Mouse (Mus musculus) bone marrow, adult 2 months (tissue): ENCODE results near the gene Rgcc. TPM values are rescaled to one million over a fixed set of nuclear protein-coding genes. Genes with fewer than 3 reads are reported as not detected.

ENCODE experiments used
- H3K27ac ChIP-seq: fragments of 200-500 bp; 2 replicates; pipeline ENCODE4 v1.5.1; 2012; ENCODE audit warnings: low read depth, mild to moderate bottlenecking, control low read depth, inconsistent platforms, low read length; ENCODE audit not compliant: control insufficient read depth, poor library complexity, insufficient read depth
- H3K4me1 ChIP-seq: fragments of 200-500 bp; 2 replicates; pipeline ENCODE4 v1.6.1; 2011; ENCODE audit warnings: low read length; ENCODE audit not compliant: control insufficient read depth, insufficient read depth
- H3K4me3 ChIP-seq: fragments of 200-500 bp; replicated peaks from 2 replicates; pipeline ENCODE3; 2011; ENCODE audit warnings: mild to moderate bottlenecking, low read depth, low read length, control low read depth; ENCODE audit not compliant: control insufficient read depth
- CTCF ChIP-seq: fragments of 200-500 bp; IDR thresholded peaks from 2 replicates; pipeline ENCODE4 v1.5.1; 2011; ENCODE audit warnings: low read length, control low read depth; ENCODE audit not compliant: control insufficient read depth, insufficient read depth
- POLR2A ChIP-seq: fragments of 200-500 bp; IDR thresholded peaks from 2 replicates; pipeline ENCODE4 v1.6.1; 2011; ENCODE audit warnings: low read depth, mild to moderate bottlenecking, control low read depth, low read length, borderline replicate concordance; ENCODE audit not compliant: control insufficient read depth
- WGBS: fragments of 180-500 bp; shearing (Covaris S2); methylation state at CpG from one replicate; pipeline ENCODE4 v1.1.7; 2018; 5-methylcytosine and 5-hydroxymethylcytosine counted together
- polyA plus RNA-seq: library from polyadenylated mRNA; stranded (reverse); fragments of >200 nt; gene quantifications from 2 replicates; pipeline ENCODE4 v1.2.4, GENCODE M21; 2011; ENCODE audit warnings: low replicate concordance; ENCODE audit not compliant: missing spikeins, insufficient read depth, insufficient read length

Rgcc gene
- polyA plus RNA-seq, 1 experiment: 53.6 TPM

DNA sequence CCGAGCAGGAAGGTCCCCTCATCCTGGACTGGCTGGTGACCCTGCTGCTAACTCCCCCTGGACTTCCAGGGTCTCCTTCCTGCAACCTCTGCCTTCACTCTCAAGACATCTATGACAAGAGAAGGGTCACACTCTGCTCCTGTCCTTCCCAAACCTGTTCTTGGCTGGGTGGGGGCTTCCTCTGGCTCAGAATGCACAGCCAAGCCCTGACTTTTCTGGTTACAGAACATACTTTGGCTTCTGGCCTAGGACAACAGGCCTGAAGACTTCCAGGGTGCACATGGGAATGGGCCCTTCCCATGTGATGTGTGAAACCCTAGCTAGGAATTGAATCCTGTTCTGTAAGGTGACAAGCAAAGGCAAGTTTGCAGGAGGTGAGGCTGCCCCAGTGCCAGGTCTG, 22.0 kb downstream of the Rgcc start:
- WGBS: 90% methylated on average over 1 of the region's 1 CpGs
- H3K4me3 ChIP-seq: no peak overlapping the region
- no peak overlapping the region for H3K27ac ChIP-seq
- no peak for TF ChIP-seq POLR2A
- no peak for TF ChIP-seq CTCF
- H3K4me1 ChIP-seq: peaks cover 2% of the 10 kb centered on the region; the same call in 1 of the 2 replicates

DNA sequence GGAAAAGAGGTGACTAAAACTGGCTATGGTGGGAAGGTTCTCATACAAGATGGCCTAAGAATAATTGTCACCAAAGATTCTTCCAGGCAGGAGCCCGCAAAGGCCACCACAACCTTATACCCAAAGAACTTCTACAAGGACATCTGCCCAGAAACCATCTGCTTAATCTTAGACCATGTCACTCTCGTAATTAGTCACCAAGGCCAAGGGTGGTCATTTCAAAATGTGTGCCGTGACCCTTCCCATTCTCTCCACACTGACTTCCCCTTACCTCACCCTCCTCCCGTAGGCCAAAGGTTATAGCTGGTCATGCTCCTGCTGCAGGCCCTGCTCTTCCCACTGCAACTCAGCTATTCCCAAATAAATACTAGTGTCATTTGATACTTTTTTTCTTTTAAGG, 22.5 kb downstream of the Rgcc start:
- Histone ChIP-seq H3K4me3 (no peak overlapping the region), H3K27ac (no peak overlapping the region), H3K4me1 (peaks cover 2% of the 10 kb centered on the region; the same call in 1 of the 2 replicates)
- WGBS: 66% methylated on average over 4 of the region's 4 CpGs
- TF ChIP-seq POLR2A (no peak), CTCF (no peak)

DNA sequence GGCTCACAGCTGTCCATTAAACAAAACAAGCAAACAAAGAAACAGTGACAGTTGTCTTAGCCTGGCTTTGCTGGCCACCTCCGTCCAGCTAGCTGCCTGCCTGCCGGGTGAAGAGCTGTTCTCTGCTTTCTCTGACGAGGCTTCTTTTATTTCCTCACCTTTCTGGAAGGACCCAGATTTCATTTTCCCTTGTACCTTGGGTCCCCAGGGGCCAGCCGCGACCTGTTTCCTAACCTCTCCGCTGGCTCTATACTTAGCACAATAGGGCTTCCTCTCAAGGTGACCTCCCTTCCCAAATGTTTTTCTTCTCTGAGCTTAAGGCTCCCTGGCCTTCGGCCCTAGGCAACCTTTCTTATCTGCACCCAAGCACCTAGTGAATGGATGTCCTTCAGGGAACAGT, 23.5 kb downstream of the Rgcc start:
- Histone ChIP-seq H3K4me1 (peaks cover 2% of the 10 kb centered on the region; the same call in 1 of the 2 replicates), H3K4me3 (no peak overlapping the region), H3K27ac (no peak overlapping the region)
- TF ChIP-seq POLR2A (no peak), CTCF (no peak)
- WGBS: 50% methylated on average over 7 of the region's 7 CpGs

DNA sequence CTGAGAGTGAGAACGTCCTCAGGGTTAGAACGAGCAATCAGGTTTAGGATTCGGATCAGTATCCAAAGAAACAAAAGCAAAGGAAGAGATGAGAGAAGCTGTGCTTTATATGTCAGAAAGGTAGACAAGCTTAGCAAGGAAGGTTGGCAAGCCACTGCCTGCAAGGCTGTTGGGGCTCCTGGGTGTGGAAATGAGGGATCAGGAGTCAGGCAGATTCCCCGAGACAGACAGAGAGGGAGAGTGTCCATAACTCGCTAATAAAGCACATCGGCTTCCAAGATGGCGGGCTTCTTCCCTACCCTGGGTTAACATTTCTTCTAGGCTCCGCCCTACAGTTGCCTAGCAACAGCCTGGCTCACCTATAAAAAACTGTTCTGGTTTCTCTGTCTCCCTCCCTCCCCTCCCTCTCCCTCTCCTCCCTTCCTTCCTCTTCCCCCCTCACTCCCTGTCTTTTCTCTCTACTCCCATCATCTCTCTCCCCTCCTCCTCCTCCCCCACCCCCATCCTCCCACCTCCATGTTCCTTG, 25.5 kb downstream of the Rgcc start:
- no peak for TF ChIP-seq POLR2A
- 83% methylated on average over 8 of the region's 8 CpGs for WGBS
- no peak overlapping the region for H3K4me3 ChIP-seq
- H3K27ac ChIP-seq: no peak overlapping the region
- H3K4me1 ChIP-seq: peaks cover under 1% of the 10 kb centered on the region; the same call in 1 of the 2 replicates

DNA sequence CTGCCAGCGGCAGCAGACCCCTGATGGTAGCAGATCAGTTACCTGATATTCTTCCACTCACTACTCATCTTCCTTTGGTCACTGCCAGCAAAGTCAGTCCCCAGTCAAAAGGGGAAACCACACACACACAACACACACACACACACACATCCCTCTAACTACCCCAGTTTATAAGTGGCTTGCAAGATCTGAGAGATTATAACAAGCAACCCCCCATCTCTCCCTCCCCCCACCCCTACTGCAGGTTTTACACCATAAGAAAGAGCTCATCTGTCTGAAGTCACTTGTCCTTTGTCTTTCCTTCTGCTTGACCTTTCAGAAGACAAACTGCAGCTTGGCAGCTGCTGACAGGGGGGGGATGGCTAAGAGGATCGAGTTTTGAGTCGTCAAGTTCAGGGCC, 26.0 kb downstream of the Rgcc start:
- Histone ChIP-seq H3K4me3 (no peak overlapping the region), H3K27ac (no peak overlapping the region), H3K4me1 (no peaks in the 10 kb centered on the region; the same call in 1 of the 2 replicates)
- no peak for TF ChIP-seq CTCF
- no peak for TF ChIP-seq POLR2A
- WGBS: 51% methylated on average over 3 of the region's 3 CpGs

DNA sequence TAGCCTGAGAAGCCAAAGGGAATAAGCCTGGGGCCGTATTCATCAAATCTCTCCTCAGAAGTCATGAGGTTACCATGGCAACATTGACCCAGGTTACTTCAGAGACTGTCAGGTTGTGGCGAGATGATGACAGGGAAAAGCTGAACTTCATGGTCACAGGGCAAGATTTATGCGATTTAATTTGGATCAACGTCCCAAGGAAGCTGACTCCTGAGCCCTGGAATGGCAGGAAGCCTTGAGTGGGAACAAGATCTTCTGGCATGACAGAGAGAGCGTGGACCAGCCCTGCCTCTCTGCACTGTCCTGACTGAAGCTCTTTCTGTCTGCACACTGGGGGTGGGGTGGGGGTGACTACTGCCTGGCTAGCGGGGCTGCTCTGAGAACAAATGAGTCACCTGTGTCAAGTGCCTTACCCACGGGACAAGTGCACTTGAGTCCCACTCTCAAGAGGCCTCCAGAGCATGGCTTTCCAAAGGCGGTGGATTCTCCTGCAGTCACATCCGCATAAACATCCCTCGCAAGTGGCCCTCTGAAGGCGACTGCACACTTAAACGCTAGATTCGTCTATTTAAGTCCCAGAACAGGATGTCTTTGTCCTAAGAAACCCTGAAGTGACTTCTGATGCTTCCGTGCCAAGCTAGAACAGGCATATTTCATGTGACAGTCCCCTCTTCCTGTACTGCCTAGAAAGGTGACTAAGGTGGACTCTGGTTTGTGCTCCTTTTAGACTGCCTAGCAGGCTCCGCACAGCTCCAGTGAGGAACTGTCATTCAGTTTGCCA, 27.6 kb downstream of the Rgcc start:
- Histone ChIP-seq H3K4me1 (no peaks in the 10 kb centered on the region; the same call in 1 of the 2 replicates), H3K4me3 (no peak overlapping the region), H3K27ac (no peak overlapping the region)
- 64% methylated on average over 15 of the region's 15 CpGs for WGBS
- TF ChIP-seq POLR2A (no peak), CTCF (no peak)

DNA sequence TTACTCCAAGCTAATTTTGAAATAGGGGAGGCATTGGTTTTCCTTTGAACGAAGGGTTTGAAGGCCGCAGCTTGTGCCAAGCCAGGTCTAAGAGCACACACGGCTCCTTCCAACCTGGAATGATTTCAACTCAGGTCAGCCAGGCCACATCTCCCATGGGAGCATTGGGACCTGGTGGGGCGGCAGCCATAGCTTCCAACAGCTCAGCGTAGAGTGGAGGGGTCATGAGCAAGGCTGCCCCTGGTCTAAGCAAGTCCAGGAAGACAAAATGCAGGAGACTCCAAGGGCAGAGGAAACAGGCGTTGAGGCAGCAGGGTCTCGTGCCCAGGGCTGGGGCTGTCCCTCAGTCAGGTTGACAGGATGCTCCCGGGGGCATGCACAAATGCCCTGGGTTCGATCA, 28.5 kb downstream of the Rgcc start:
- WGBS: 81% methylated on average over 9 of the region's 9 CpGs
- Histone ChIP-seq H3K27ac (no peak overlapping the region), H3K4me3 (no peak overlapping the region), H3K4me1 (peaks cover 2% of the 10 kb centered on the region)
- TF ChIP-seq POLR2A (no peak), CTCF (no peak)

DNA sequence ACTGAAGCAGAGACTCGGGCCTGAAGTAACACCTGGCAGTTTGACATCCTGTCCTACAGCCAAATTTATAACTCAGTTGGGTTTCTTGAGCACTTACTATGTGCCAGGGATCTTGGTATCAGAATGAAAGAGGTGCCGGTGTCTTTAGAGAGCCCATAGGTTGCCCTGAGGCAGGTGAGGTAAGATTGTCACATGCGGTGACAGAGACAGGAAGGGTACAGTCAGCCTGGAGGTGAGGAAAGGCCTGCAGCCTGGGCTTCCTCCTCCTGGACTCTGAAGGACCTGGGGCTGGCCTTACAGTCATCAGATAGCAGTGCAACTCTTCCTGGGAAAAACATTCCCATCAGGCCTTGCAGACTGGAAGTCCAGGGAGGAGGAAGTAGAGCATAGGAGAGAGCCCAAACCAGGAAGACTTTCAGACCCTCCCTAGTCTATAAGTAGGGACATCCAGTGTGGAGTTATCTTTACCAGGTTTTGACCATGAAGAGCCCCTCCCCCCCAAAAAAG, 29.2 kb downstream of the Rgcc start:
- no peak overlapping the region for H3K27ac ChIP-seq
- H3K4me1 ChIP-seq: peaks cover 3% of the 10 kb centered on the region
- H3K4me3 ChIP-seq: no peak overlapping the region
- 67% methylated on average over 3 of the region's 3 CpGs for WGBS
- no peak for TF ChIP-seq POLR2A
- no peak for TF ChIP-seq CTCF
